Mouse (Mus musculus) stomach, embryonic 14.5 days (tissue): ENCODE measurements around the gene Mcoln2. TPM values are rescaled to one million over a fixed set of nuclear protein-coding genes. Genes with fewer than 3 reads are reported as not detected.

ENCODE experiments used
- ATAC-seq: fragments of 200-750 bp; cut with Nextera tagmentation; 2 replicates; pipeline ENCODE4 v1.8.0; 2017; ENCODE audit warnings: low read depth, moderate TSS enrichment; ENCODE audit not compliant: insufficient number of reproducible peaks, insufficient read depth, low FRiP score
- H3K27ac ChIP-seq: fragments of 300-500 bp; sonication (generic); 2 replicates; pipeline ENCODE4 v1.5.1; 2014; ENCODE audit warnings: mild to moderate bottlenecking, low read length, moderate library complexity, mixed read lengths
- H3K27me3 ChIP-seq: fragments of 300-500 bp; sonication (generic); 2 replicates; pipeline ENCODE4 v1.6.1; 2014; ENCODE audit warnings: low read length, control low read depth, mixed read lengths; ENCODE audit not compliant: control insufficient read depth, insufficient read depth
- H3K36me3 ChIP-seq: fragments of 300-500 bp; sonication (generic); 2 replicates; pipeline ENCODE4 v1.6.1; 2014; ENCODE audit warnings: mild to moderate bottlenecking, control low read depth, low read length, moderate library complexity, mixed read lengths; ENCODE audit not compliant: control insufficient read depth, insufficient read depth
- H3K4me1 ChIP-seq: fragments of 300-500 bp; sonication (generic); 2 replicates; pipeline ENCODE4 v1.6.1; 2014; ENCODE audit warnings: low read length, control low read depth, mixed read lengths; ENCODE audit not compliant: control insufficient read depth, insufficient read depth
- H3K4me2 ChIP-seq: fragments of 300-500 bp; sonication (generic); replicated peaks from 2 replicates; pipeline ENCODE4 v1.6.1; 2014; ENCODE audit warnings: low read depth, low read length, control low read depth
- H3K4me3 ChIP-seq: fragments of 300-500 bp; sonication (generic); 2 replicates; pipeline ENCODE4 v1.5.1; 2014; ENCODE audit warnings: low read depth, low read length, control low read depth
- H3K9ac ChIP-seq: fragments of 300-500 bp; sonication (generic); replicated peaks from 2 replicates; pipeline ENCODE4 v1.6.1; 2014; ENCODE audit warnings: low read depth, mild to moderate bottlenecking, control low read depth, low read length, moderate library complexity, mixed read lengths
- H3K9me3 ChIP-seq: fragments of 300-500 bp; sonication (generic); 2 replicates; pipeline ENCODE4 v1.6.1; 2016; ENCODE audit warnings: low read depth, low read length, control low read depth; ENCODE audit not compliant: control insufficient read depth
- WGBS: fragments of 180-500 bp; shearing (Covaris S2); extraction: QIAGEN DNeasy Blood & Tissue Kit; methylation state at CpG from one replicate; pipeline ENCODE4 v1.1.7; 2014; 5-methylcytosine and 5-hydroxymethylcytosine counted together
- polyA plus RNA-seq: library from polyadenylated mRNA; unstranded; fragments of >200 nt; fragmentation: Nextera tagmentation; extraction: Ambion mirVana; gene quantifications from 2 replicates; pipeline ENCODE4 v1.2.1, GENCODE M21; 2014

The Mcoln2 gene
- polyA plus RNA-seq, 1 experiment from 2014 or later = 1.4 TPM

GRCm38 (mm10) chr3:146135417-146135816 lies 14.2 kb upstream of the Mcoln2 start:
- WGBS = 94% methylated on average over 2 of the region's 2 CpGs
- Histone ChIP-seq H3K27ac (no peak overlapping the region), H3K4me3 (no peak overlapping the region), H3K36me3 (no peaks in the 10 kb centered on the region), H3K27me3 (no peaks in the 10 kb centered on the region), H3K4me2 (no peak overlapping the region), H3K9ac (no peak overlapping the region), H3K4me1 (no peaks in the 10 kb centered on the region), H3K9me3 (no peaks in the 10 kb centered on the region)
- no peak for ATAC-seq

- Histone ChIP-seq H3K27ac (no peak overlapping the region), H3K4me2 (no peak overlapping the region), H3K9me3 (no peaks in the 10 kb centered on the region), H3K4me1 (no peaks in the 10 kb centered on the region), H3K27me3 (no peaks in the 10 kb centered on the region), H3K36me3 (no peaks in the 10 kb centered on the region), H3K4me3 (no peak overlapping the region), H3K9ac (no peak overlapping the region)
- ATAC-seq = no peak
- 28% methylated on average over 10 of the region's 10 CpGs for WGBS
These were observed 13.2 kb upstream of the Mcoln2 start for GRCm38 (mm10) chr3:146136422-146136821.

GRCm38 (mm10) chr3:146140276-146140675 lies 9.4 kb upstream of the Mcoln2 start:
- no peak overlapping the region for H3K4me3 ChIP-seq
- H3K27ac ChIP-seq = no peak overlapping the region
- no peaks in the 10 kb centered on the region for H3K9me3 ChIP-seq
- H3K27me3 ChIP-seq = no peaks in the 10 kb centered on the region
- H3K4me1 ChIP-seq = no peaks in the 10 kb centered on the region
- WGBS = 89% methylated on average over 7 of the region's 7 CpGs
- no peak overlapping the region for H3K4me2 ChIP-seq
- H3K36me3 ChIP-seq = no peaks in the 10 kb centered on the region
- no peak overlapping the region for H3K9ac ChIP-seq
- no peak for ATAC-seq

- WGBS = 85% methylated on average over 7 of the region's 7 CpGs
- Histone ChIP-seq H3K4me2 (no peak overlapping the region), H3K27ac (no peak overlapping the region), H3K9me3 (no peaks in the 10 kb centered on the region), H3K4me3 (no peak overlapping the region), H3K27me3 (no peaks in the 10 kb centered on the region), H3K9ac (no peak overlapping the region), H3K36me3 (no peaks in the 10 kb centered on the region), H3K4me1 (no peaks in the 10 kb centered on the region)
- ATAC-seq = no peak
These were observed 7.1 kb upstream of the Mcoln2 start for GRCm38 (mm10) chr3:146142523-146142922.

DNA sequence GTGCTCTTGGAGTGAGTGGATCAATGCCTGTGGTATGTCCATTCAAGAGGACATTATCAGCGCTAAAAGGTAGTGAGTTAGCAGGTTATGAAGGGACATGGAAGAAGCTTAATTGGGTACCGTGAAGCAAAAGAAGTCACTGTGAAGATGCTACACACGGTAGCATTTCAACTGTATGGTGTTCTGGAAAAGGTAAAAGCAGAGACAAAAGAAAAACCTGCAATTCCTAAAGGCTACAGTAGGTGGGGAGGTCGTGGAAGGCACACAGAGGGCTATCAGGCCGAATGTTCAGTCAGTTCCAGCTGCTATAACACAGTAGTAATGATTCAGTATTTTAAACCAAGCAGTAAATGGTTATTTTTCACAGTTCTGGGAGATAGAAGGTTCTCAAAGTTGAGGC lies 4.1 kb upstream of the Mcoln2 start:
- 55% methylated on average over 5 of the region's 5 CpGs for WGBS
- Histone ChIP-seq H3K9ac (no peak overlapping the region), H3K4me1 (peaks cover under 1% of the 10 kb centered on the region; the same call in 1 of the 2 replicates), H3K4me2 (no peak overlapping the region), H3K27me3 (no peaks in the 10 kb centered on the region), H3K27ac (no peak overlapping the region), H3K36me3 (no peaks in the 10 kb centered on the region), H3K4me3 (no peak overlapping the region), H3K9me3 (no peaks in the 10 kb centered on the region)
- no peak for ATAC-seq

DNA sequence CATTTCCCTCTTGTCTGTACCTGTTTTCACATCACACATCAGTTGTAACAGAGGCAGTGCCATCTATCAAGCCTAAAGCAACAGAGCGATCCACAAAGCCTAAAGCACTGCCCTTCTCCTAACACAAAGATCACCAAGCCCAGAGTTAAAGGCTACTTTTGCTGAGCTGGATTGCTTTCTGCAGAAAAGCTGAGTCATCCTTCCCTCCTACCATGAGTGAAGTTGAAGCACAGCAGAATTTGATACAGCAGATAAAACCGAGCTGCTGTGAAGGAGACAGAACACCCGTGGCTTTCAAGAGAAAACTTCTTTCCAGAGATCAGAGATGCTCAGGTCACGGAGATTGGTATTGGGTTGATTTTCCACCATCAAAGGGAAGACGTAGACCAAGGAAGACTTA lies 3.5 kb upstream of the Mcoln2 start:
- ATAC-seq = no peak
- H3K36me3 ChIP-seq = no peaks in the 10 kb centered on the region
- no peak overlapping the region for H3K4me2 ChIP-seq
- H3K9ac ChIP-seq = no peak overlapping the region
- H3K9me3 ChIP-seq = no peaks in the 10 kb centered on the region
- WGBS = 61% methylated on average over 5 of the region's 5 CpGs
- peaks cover 3% of the 10 kb centered on the region; the same call in 1 of the 2 replicates for H3K4me1 ChIP-seq
- H3K27me3 ChIP-seq = no peaks in the 10 kb centered on the region
- no peak overlapping the region for H3K4me3 ChIP-seq
- no peak overlapping the region for H3K27ac ChIP-seq

DNA sequence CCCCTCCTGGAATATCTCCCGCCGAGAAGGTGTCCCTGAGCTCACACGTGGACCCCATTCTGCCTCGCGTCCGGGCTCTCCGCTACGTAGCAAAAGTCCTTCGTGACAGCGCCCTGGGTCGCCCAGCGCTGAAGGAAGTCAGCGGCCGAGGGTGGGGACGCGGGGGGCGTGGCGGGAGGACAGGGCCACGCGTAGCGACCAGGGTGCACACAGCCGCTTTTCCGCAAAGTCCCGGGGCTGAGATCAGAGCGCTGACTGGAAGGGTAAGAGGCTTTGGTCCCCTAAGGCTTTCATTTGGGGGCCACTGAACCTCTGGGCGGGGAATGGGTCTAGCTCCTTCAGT lies 396 bp downstream of the Mcoln2 start:
- Histone ChIP-seq H3K9ac (0 out of 2 replicates have a peak overlapping the region, but pooled peaks have one; percentile 2), H3K9me3 (no peaks in the 10 kb centered on the region), H3K4me1 (peaks cover 3% of the 10 kb centered on the region; the same call in 1 of the 2 replicates), H3K4me3 (peak overlapping the region; percentile 36), H3K36me3 (no peaks in the 10 kb centered on the region), H3K4me2 (peak overlapping the region; percentile 96), H3K27ac (no peak overlapping the region), H3K27me3 (no peaks in the 10 kb centered on the region)
- peak; percentile 71 for ATAC-seq
- WGBS = 1% methylated on average over 26 of the region's 26 CpGs

GRCm38 (mm10) chr3:146150560-146150959 lies 927 bp downstream of the Mcoln2 start:
- H3K27ac ChIP-seq = no peak overlapping the region
- H3K4me3 ChIP-seq = peak overlapping the region; percentile 36
- WGBS = 10% methylated on average over 11 of the region's 11 CpGs
- H3K9me3 ChIP-seq = no peaks in the 10 kb centered on the region
- H3K27me3 ChIP-seq = no peaks in the 10 kb centered on the region
- H3K36me3 ChIP-seq = no peaks in the 10 kb centered on the region
- no peak overlapping the region for H3K9ac ChIP-seq
- H3K4me2 ChIP-seq = peak overlapping the region; percentile 96
- no peak for ATAC-seq
- peaks cover 3% of the 10 kb centered on the region; the same call in 1 of the 2 replicates for H3K4me1 ChIP-seq

- no peaks in the 10 kb centered on the region for H3K27me3 ChIP-seq
- H3K27ac ChIP-seq = no peak overlapping the region
- peaks cover 3% of the 10 kb centered on the region; the same call in 1 of the 2 replicates for H3K4me1 ChIP-seq
- 95% methylated on average over 10 of the region's 10 CpGs for WGBS
- ATAC-seq = no peak
- H3K36me3 ChIP-seq = no peaks in the 10 kb centered on the region
- no peak overlapping the region for H3K4me3 ChIP-seq
- no peak overlapping the region for H3K4me2 ChIP-seq
- no peak overlapping the region for H3K9ac ChIP-seq
- H3K9me3 ChIP-seq = no peaks in the 10 kb centered on the region
These were observed 1.7 kb downstream of the Mcoln2 start for GRCm38 (mm10) chr3:146151328-146151727.
